Mouse (Mus musculus) small intestine, adult 2 months (tissue): ENCODE measurements around the gene Atf7ip. TPM values are rescaled to one million over a fixed set of nuclear protein-coding genes. Genes with fewer than 3 reads are reported as not detected.
A peak's percentile ranks its signal among the peaks of the same experiment; 100 is the strongest.

Experiments
- H3K27ac ChIP-seq: fragments of 200-500 bp; 2 replicates; pipeline ENCODE4 v1.5.1; 2012; ENCODE audit warnings: low read depth, low read length, control low read depth, inconsistent platforms; ENCODE audit not compliant: insufficient read depth
- H3K27me3 ChIP-seq: fragments of 200-500 bp; 2 replicates; pipeline ENCODE4 v1.6.1; 2012; ENCODE audit warnings: mild to moderate bottlenecking, moderate library complexity, low read length, inconsistent platforms; ENCODE audit not compliant: control insufficient read depth, insufficient read depth
- H3K36me3 ChIP-seq: fragments of 200-500 bp; 2 replicates; pipeline ENCODE4 v1.6.1; 2012; ENCODE audit warnings: mild to moderate bottlenecking, low read length, control low read depth, inconsistent platforms; ENCODE audit not compliant: control insufficient read depth, insufficient read depth
- H3K4me1 ChIP-seq: fragments of 200-500 bp; 2 replicates; pipeline ENCODE4 v1.6.1; 2012; ENCODE audit warnings: low read length, inconsistent platforms, mixed read lengths; ENCODE audit not compliant: control insufficient read depth, insufficient read depth, insufficient read length
- H3K4me3 ChIP-seq: fragments of 200-500 bp; 2 replicates; pipeline ENCODE4 v1.5.1; 2012; ENCODE audit warnings: low read depth, mild to moderate bottlenecking, control low read depth, inconsistent platforms, low read length, moderate library complexity
- CTCF ChIP-seq: fragments of 200-500 bp; IDR thresholded peaks from 2 replicates; pipeline ENCODE4 v1.5.1; 2012; ENCODE audit warnings: low read depth, mild to moderate bottlenecking, control low read depth, inconsistent platforms, low read length, moderate library complexity, mixed read lengths; ENCODE audit not compliant: insufficient replicate concordance, insufficient read length; ENCODE audit errors: extremely low read depth
- POLR2A ChIP-seq: fragments of 200-500 bp; IDR thresholded peaks from 2 replicates; pipeline ENCODE4 v1.6.1; 2012; ENCODE audit warnings: low read depth, mild to moderate bottlenecking, control low read depth, inconsistent platforms, low read length, moderate library complexity
- WGBS: fragments of 180-500 bp; shearing (Covaris S2); methylation state at CpG from one replicate; pipeline ENCODE4 v1.1.7; 2018; 5-methylcytosine and 5-hydroxymethylcytosine counted together
- polyA plus RNA-seq: library from polyadenylated mRNA; depleted of rRNA; stranded (reverse); fragments of >200 nt; gene quantifications from 2 replicates; pipeline ENCODE4 v1.2.3, GENCODE M21; 2012

Atf7ip gene
- polyA plus RNA-seq, 1 experiment = 19.0 TPM

GRCm38 (mm10) chr6:136486166-136486565 lies 19.8 kb upstream of the Atf7ip start:
- H3K4me3 ChIP-seq = no peak overlapping the region
- H3K4me1 ChIP-seq = peaks cover 2% of the 10 kb centered on the region; the same call in 1 of the 2 replicates
- no peaks in the 10 kb centered on the region for H3K27me3 ChIP-seq
- H3K36me3 ChIP-seq = no peaks in the 10 kb centered on the region
- WGBS = 94% methylated on average over 4 of the region's 4 CpGs
- TF ChIP-seq CTCF = no peak
- H3K27ac ChIP-seq = no peak overlapping the region

DNA sequence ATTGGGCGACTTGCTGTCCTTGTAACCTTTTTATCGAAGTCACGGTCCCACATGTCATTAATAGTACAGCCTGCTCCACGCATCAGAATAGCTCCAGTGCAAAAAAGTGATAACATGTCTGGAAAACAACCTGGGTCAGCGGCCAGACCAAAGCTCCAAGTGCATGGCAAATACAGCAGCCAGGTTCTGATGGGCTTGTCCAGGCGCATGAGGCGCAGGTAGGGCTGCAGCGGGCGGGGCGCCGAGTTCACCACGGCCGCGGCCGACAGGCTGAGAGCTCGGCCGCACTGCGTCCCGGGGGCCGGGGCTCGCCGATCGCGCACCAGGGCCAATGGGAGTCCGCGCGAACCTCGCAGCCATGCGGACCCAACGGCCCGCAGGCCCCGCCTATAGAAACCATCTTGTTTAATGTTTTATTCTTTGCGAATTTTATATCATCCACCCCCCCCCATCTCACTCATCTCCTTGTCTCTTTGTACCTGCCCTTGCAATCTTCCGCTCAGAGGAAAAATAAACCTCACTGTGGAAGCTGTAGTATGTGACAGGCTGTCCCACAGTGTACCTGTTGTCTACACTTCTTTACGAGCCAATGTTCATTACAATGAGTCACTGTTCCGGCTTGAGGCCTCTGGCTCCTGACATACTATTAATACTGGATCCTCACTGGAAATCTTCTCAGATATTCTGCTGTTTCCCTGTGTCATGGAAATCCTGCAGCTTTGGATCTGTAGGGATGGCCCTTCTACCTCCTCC lies 19.0 kb upstream of the Atf7ip start:
- H3K27me3 ChIP-seq = no peaks in the 10 kb centered on the region
- TF ChIP-seq CTCF = no peak
- TF ChIP-seq POLR2A = no peak
- peaks cover 2% of the 10 kb centered on the region; the same call in 1 of the 2 replicates for H3K4me1 ChIP-seq
- no peaks in the 10 kb centered on the region for H3K36me3 ChIP-seq
- H3K27ac ChIP-seq = no peak overlapping the region
- WGBS = 73% methylated on average over 36 of the region's 36 CpGs
- H3K4me3 ChIP-seq = peak overlapping the region; percentile 9; the same call in 1 of the 2 replicates

- H3K4me3 ChIP-seq = no peak overlapping the region
- H3K36me3 ChIP-seq = no peaks in the 10 kb centered on the region
- H3K27me3 ChIP-seq = no peaks in the 10 kb centered on the region
- no peak overlapping the region for H3K27ac ChIP-seq
- WGBS = 92% methylated on average over 1 of the region's 1 CpGs
- no peak for TF ChIP-seq POLR2A
- TF ChIP-seq CTCF = no peak
- H3K4me1 ChIP-seq = peaks cover 2% of the 10 kb centered on the region; the same call in 1 of the 2 replicates
Observed at GRCm38 (mm10) chr6:136487554-136487950, 18.4 kb upstream of the Atf7ip start.

DNA sequence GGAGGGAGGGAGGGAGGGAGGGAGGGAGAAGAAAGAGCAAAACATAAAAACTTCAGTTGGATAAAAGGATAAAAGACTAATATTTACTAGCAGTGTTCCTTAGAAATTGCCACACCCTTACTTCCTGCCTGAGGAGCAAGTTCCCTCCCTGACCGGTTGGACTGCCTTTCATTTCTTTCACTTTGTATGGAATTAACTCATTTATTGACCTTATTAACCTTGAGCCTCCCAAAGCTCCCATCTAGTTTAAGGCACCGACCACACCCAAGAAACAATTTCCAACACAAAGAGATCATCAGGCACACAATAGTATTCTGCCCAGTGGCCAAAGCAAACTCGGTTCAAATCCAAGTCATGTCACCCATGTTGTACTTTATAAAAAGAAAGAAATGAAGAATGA lies 16.1 kb upstream of the Atf7ip start:
- peaks cover 2% of the 10 kb centered on the region; the same call in 1 of the 2 replicates for H3K4me1 ChIP-seq
- no peaks in the 10 kb centered on the region for H3K27me3 ChIP-seq
- no peaks in the 10 kb centered on the region for H3K36me3 ChIP-seq
- WGBS = 21% methylated on average over 3 of the region's 3 CpGs
- H3K4me3 ChIP-seq = no peak overlapping the region
- no peak overlapping the region for H3K27ac ChIP-seq
- TF ChIP-seq POLR2A = no peak
- TF ChIP-seq CTCF = no peak

GRCm38 (mm10) chr6:136490516-136491475 lies 15.2 kb upstream of the Atf7ip start:
- 70% methylated on average over 6 of the region's 6 CpGs for WGBS
- Histone ChIP-seq H3K36me3 (no peaks in the 10 kb centered on the region), H3K4me1 (peaks cover 2% of the 10 kb centered on the region; the same call in 1 of the 2 replicates), H3K4me3 (no peak overlapping the region), H3K27ac (0 out of 2 replicates have a peak overlapping the region, but pooled peaks have one; percentile 24), H3K27me3 (no peaks in the 10 kb centered on the region)
- TF ChIP-seq POLR2A = no peak
- no peak for TF ChIP-seq CTCF

DNA sequence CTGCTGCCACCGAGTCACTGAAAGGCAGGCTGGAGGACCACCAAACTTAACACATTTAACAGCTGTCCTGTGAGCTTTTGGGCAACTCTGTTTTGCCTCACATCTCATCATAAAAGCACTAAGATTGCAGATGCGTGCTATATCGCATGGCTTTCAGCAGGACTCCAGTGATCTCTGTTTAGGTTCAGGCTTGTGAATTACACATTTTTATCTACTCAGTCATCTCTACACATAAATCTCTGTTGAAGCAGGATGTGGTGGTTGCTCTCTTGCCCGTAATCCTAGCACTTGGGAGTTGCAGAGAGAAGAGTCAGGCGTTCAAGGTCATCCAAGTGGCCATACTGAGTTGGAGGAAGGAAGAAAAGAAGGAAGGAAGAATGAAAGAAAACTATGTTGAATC lies 14.3 kb upstream of the Atf7ip start:
- WGBS = 77% methylated on average over 5 of the region's 5 CpGs
- no peak overlapping the region for H3K4me3 ChIP-seq
- no peaks in the 10 kb centered on the region for H3K27me3 ChIP-seq
- H3K27ac ChIP-seq = peak overlapping the region; percentile 35; the same call in 1 of the 2 replicates
- no peaks in the 10 kb centered on the region for H3K36me3 ChIP-seq
- TF ChIP-seq POLR2A (no peak), CTCF (no peak)
- peaks cover 2% of the 10 kb centered on the region; the same call in 1 of the 2 replicates for H3K4me1 ChIP-seq
